Mouse (Mus musculus) hindbrain, embryonic 16.5 days (tissue): Measurements from ENCODE around the gene Iqch. TPM values are rescaled to one million over a fixed set of nuclear protein-coding genes. Genes with fewer than 3 reads are reported as not detected.

Experiments used
- ATAC-seq: fragments of 200-750 bp; cut with Nextera tagmentation; 2 replicates; pipeline ENCODE4 v1.8.0; 2017; ENCODE audit warnings: moderate TSS enrichment, moderate library complexity
- H3K27ac ChIP-seq: fragments of 300-500 bp; sonication (generic); 2 replicates; pipeline ENCODE4 v1.5.1; 2014; ENCODE audit warnings: low read depth, mild to moderate bottlenecking, control low read depth, low read length, moderate library complexity
- H3K27me3 ChIP-seq: fragments of 300-500 bp; sonication (generic); replicated peaks from 2 replicates; pipeline ENCODE4 v1.6.1; 2014; ENCODE audit warnings: low read length; ENCODE audit not compliant: control insufficient read depth, insufficient read depth
- H3K36me3 ChIP-seq: fragments of 300-500 bp; sonication (generic); 2 replicates; pipeline ENCODE4 v1.6.1; 2014; ENCODE audit warnings: mild to moderate bottlenecking, low read length, moderate library complexity, mixed read lengths; ENCODE audit not compliant: control insufficient read depth, insufficient read depth
- H3K4me1 ChIP-seq: fragments of 300-500 bp; sonication (generic); 2 replicates; pipeline ENCODE4 v1.6.1; 2014; ENCODE audit warnings: low read depth, low read length; ENCODE audit not compliant: control insufficient read depth, insufficient read depth
- H3K4me2 ChIP-seq: fragments of 300-500 bp; sonication (generic); 2 replicates; pipeline ENCODE4 v1.6.1; 2014; ENCODE audit warnings: mild to moderate bottlenecking, low read length, control low read depth, moderate library complexity
- H3K4me3 ChIP-seq: fragments of 300-500 bp; sonication (generic); 2 replicates; pipeline ENCODE4 v1.5.1; 2014; ENCODE audit warnings: mild to moderate bottlenecking, low read length, control low read depth, moderate library complexity
- H3K9ac ChIP-seq: fragments of 300-500 bp; sonication (generic); 2 replicates; pipeline ENCODE4 v1.6.1; 2014; ENCODE audit warnings: low read depth, mild to moderate bottlenecking, control low read depth, low read length, moderate library complexity
- H3K9me3 ChIP-seq: fragments of 300-500 bp; sonication (generic); 2 replicates; pipeline ENCODE4 v1.6.1; 2014; ENCODE audit warnings: mild to moderate bottlenecking, low read length, moderate library complexity; ENCODE audit not compliant: control insufficient read depth
- WGBS: fragments of 180-500 bp; shearing (Covaris S2); extraction: QIAGEN DNeasy Blood & Tissue Kit; methylation state at CpG from one replicate; pipeline ENCODE4 v1.1.7; 2014; 5-methylcytosine and 5-hydroxymethylcytosine counted together
- polyA plus RNA-seq: library from polyadenylated mRNA; unstranded; fragments of >200 nt; fragmentation: Nextera tagmentation; extraction: Ambion mirVana; gene quantifications from 2 replicates; pipeline ENCODE4 v1.2.1, GENCODE M21; 2015

Gene Iqch
- polyA plus RNA-seq, 1 experiment from 2014 or later = 0.14 TPM

DNA sequence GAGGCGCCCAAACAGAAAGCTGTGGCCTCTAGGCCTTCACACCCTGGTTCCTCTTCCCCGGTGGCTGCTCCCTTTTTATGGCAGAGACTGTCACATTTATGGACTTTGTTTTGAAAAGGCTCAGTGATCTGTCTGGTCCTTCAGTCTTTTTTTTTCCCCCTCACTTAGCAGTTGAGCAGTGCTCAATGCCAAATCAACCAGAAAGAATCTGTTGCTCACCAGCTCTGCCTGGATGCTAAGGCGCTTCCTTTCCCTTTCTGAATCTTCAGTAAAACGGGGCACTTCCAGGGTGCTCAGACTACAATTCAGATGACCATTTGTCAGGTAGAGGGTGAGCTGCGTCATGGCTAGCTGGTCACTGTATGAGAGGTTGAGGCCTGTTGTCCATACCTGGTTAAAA lies 148.0 kb downstream of the Iqch start:
- no peak for ATAC-seq
- H3K27me3 ChIP-seq = no peaks in the 10 kb centered on the region
- H3K36me3 ChIP-seq = no peaks in the 10 kb centered on the region
- H3K4me2 ChIP-seq = no peak overlapping the region
- no peak overlapping the region for H3K9ac ChIP-seq
- no peaks in the 10 kb centered on the region for H3K9me3 ChIP-seq
- 80% methylated on average over 5 of the region's 5 CpGs for WGBS
- H3K4me3 ChIP-seq = no peak overlapping the region
- no peak overlapping the region for H3K27ac ChIP-seq
- no peaks in the 10 kb centered on the region for H3K4me1 ChIP-seq

DNA sequence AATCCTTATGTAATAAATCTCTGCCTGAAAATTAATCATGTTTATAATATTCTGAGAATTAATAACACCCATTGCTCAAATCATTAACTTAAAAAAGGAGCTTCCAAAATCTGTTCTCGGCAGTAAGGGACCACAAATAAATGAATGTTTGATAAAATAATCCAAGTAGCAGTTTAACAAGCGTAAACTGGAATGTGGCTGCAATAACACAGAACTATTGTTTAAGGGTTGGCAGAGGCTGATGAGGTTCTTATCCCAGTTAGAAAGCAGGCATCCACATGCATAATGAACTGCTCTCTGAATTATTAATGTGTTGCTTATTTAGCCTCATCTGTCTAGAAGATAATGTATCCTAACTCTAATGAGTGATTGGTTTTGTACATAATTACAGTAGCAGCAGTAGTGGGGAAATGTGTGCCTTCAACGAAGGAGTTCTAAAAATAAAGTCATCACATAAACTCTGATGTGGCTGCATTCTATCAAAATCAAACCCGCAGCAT lies 151.7 kb downstream of the Iqch start:
- no peaks in the 10 kb centered on the region for H3K9me3 ChIP-seq
- H3K27me3 ChIP-seq = no peaks in the 10 kb centered on the region
- WGBS = 33% methylated on average over 4 of the region's 4 CpGs
- H3K27ac ChIP-seq = no peak overlapping the region
- H3K36me3 ChIP-seq = no peaks in the 10 kb centered on the region
- no peak overlapping the region for H3K9ac ChIP-seq
- no peak overlapping the region for H3K4me3 ChIP-seq
- ATAC-seq = no peak
- H3K4me1 ChIP-seq = no peaks in the 10 kb centered on the region
- no peak overlapping the region for H3K4me2 ChIP-seq

DNA sequence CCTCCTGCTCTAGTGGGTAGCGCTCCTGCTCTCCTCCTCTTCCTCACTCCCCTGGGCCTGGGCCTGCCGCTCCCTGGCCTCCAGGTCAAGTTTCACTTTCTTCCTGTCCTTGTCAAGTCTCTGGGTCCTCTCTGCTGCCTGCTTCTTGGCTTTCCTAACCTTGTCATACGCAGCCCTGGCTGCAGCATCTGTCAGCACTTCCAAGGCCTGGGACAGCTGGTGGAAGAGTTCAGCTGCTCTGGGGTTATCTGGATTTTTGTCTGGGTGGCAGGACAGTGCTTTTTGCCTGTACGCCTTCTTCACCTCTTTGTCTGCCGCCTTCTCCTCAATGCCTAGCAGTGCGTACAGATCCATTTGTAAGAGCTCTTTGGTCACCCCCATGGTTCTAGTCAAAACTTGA lies 158.6 kb downstream of the Iqch start:
- H3K9ac ChIP-seq = no peak overlapping the region
- H3K27ac ChIP-seq = no peak overlapping the region
- no peaks in the 10 kb centered on the region for H3K9me3 ChIP-seq
- H3K4me1 ChIP-seq = no peaks in the 10 kb centered on the region
- 77% methylated on average over 6 of the region's 6 CpGs for WGBS
- no peak for ATAC-seq
- no peaks in the 10 kb centered on the region for H3K27me3 ChIP-seq
- H3K4me3 ChIP-seq = no peak overlapping the region
- H3K4me2 ChIP-seq = no peak overlapping the region
- no peaks in the 10 kb centered on the region for H3K36me3 ChIP-seq

DNA sequence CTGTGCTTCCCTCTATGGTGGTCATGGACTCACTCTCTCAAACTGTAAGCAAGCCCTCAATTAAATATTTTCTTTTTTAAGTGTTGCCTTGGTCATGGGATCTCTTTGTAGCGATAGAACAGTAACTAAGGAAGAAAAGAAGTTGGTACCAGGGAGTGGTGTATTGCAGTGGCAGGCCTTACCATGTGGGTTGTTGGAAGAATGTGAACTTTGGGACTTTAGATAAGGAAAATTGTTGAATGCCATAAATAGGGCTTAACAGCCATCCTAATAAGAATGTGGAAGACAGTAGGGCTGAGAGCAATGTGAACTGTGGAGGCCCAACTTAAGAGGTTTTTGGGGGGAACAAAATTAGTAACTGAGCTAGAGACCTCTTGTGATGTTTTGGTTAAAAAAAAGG lies 171.6 kb downstream of the Iqch start:
- Histone ChIP-seq H3K4me2 (no peak overlapping the region), H3K36me3 (no peaks in the 10 kb centered on the region), H3K27me3 (no peaks in the 10 kb centered on the region), H3K4me3 (no peak overlapping the region), H3K9ac (no peak overlapping the region), H3K27ac (no peak overlapping the region), H3K9me3 (no peaks in the 10 kb centered on the region), H3K4me1 (no peaks in the 10 kb centered on the region)
- no peak for ATAC-seq
- 75% methylated on average over 1 of the region's 1 CpGs for WGBS

DNA sequence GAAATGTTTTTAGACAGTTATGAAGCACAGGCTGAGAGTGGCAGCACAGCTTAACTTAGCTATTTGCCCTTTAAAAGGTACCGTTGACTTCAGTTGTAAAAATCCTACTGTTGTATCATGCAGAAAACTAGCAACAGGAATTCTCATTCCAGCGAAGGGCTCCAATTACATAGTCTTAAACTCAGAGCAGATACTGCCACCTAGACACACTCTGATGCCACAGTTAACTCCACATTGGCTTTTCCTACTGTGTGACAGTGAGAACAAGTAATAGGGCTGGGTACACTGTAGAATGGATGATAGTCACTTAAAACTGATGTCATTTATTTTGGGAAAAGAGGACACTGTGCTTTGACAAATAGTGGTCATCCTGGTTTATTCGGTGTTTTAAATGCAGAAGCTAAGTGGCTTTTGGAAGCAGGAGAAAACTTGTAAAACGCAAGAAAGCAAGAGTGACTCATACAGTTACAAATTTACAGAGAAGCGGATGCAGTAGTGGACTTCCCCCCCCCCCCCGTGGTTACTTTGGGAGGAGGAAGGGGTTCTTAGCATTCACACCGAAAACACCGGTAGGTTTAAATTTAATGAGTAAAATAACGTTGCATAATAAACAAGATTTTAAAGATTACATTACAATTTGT lies 181.1 kb downstream of the Iqch start:
- H3K4me2 ChIP-seq = no peak overlapping the region
- no peaks in the 10 kb centered on the region; the same call in 1 of the 2 replicates for H3K4me1 ChIP-seq
- WGBS = 70% methylated on average over 9 of the region's 9 CpGs
- no peaks in the 10 kb centered on the region for H3K9me3 ChIP-seq
- ATAC-seq = no peak
- H3K27ac ChIP-seq = no peak overlapping the region
- H3K4me3 ChIP-seq = no peak overlapping the region
- no peak overlapping the region for H3K9ac ChIP-seq
- H3K36me3 ChIP-seq = no peaks in the 10 kb centered on the region
- no peaks in the 10 kb centered on the region for H3K27me3 ChIP-seq

DNA sequence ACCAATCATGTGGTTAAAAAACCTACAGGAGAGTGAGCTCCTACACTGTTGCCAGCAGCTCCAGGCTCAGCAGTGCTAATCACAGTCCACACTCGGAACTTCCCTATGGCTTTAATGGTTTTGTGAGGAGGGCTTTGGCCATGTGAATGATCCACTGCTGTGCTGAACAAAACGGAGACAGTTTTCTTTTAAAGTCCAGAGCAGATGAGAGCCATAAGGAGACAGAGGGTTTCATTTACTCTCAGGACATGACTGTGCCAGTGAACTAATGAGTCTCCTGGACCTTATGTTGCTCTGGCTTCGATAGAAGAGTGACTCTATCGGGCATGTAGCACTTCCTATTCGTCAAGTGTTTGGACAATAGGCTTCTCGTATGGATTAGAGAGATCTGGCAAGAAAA lies 181.9 kb downstream of the Iqch start:
- Histone ChIP-seq H3K4me2 (no peak overlapping the region), H3K4me1 (no peaks in the 10 kb centered on the region; the same call in 1 of the 2 replicates), H3K36me3 (no peaks in the 10 kb centered on the region), H3K27ac (no peak overlapping the region), H3K9me3 (no peaks in the 10 kb centered on the region), H3K27me3 (no peaks in the 10 kb centered on the region), H3K9ac (no peak overlapping the region; the same call in 1 of the 2 replicates), H3K4me3 (no peak overlapping the region)
- ATAC-seq = peak; percentile 56; the same call in 1 of the 2 replicates
- 14% methylated on average over 6 of the region's 6 CpGs for WGBS

DNA sequence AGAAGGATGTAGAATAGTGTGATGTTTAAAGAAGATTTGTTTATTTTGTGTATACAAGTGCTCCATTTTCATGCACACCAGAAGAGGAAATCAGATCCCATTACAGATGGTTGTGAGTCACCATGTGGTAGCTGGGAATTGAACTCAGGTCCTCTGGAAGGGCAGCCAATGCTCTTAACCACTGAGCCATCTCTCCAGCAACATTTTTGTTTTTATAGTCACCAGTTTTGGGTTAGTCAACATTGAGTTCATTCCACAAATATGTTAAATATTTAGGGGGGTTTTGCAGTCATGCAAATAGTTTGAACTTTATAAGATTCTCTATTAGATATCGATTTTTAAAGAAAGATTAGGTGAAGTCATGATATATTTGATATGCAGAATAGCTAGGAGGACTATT lies 202.1 kb downstream of the Iqch start:
- H3K4me2 ChIP-seq = no peak overlapping the region
- H3K27ac ChIP-seq = no peak overlapping the region
- no peaks in the 10 kb centered on the region for H3K36me3 ChIP-seq
- H3K9me3 ChIP-seq = no peaks in the 10 kb centered on the region
- WGBS = 93% methylated on average over 1 of the region's 1 CpGs
- no peak overlapping the region for H3K9ac ChIP-seq
- ATAC-seq = no peak
- no peak overlapping the region for H3K4me3 ChIP-seq
- H3K27me3 ChIP-seq = no peaks in the 10 kb centered on the region
- peaks cover 5% of the 10 kb centered on the region for H3K4me1 ChIP-seq

DNA sequence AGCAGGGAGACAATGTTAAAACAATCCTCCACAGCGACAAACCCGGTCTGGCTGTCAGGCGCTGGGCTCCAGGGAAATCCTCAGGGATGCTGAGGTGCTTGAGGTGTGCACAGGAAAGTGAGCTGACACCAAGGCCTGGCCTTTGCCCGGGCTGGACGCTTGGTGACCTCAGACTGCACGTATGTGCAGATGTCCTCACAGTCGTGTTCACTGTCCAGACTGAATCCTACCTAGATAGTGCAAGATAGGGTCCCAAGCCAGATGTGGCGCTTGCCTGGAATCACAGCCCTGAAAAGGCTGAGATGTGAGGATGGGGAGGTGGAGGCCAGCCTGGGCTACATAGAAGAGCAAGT lies 202.9 kb downstream of the Iqch start:
- Histone ChIP-seq H3K9me3 (no peaks in the 10 kb centered on the region), H3K4me1 (peaks cover 5% of the 10 kb centered on the region), H3K27ac (peak overlapping the region; percentile 88), H3K27me3 (no peaks in the 10 kb centered on the region), H3K36me3 (no peaks in the 10 kb centered on the region), H3K9ac (peak overlapping the region; percentile 91), H3K4me3 (peak overlapping the region; percentile 98), H3K4me2 (peak overlapping the region; percentile 81)
- ATAC-seq = peak; percentile 73
- WGBS = 4% methylated on average over 8 of the region's 8 CpGs

DNA sequence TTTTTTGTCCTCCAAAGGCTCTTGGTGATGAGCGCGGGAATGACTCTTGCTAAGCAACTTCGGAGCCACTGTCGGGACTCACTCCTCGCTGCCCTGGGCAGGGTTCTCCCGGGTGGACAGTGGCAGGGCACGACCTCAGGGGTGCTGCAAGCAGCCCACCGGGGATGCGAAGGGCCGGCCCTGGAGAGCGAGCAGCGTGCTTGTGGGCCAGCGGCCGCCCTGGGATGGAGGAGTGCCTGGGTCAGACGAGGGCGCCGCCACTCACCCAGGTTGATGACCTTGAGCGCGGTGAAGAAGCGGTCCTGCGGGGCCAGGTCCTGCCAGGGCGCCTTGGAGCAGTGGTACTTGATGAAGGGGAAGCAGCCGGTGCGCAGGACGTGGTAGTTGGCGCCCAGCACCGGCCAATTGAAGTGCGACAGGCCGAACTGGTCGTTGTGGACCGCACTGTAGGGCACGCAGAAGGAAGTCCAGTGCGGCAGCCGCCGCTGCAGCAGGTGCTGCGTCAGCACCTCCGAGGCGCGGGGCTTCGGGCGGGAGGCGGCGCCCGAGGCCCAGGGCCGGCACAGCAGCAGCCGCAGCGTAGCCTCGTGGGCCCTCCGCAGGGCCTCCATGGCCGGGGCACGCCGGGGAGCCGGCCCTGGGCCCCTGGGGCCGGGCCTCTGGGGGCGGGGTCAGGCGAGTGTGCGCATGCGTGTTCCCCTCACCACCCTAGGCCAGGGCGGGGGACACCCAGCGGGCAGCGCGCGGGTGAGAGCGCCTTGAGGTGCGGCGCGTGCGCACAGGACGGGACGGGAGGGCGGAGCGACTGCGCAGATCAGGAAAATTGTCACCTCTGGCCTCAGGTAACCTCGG lies 203.5 kb downstream of the Iqch start, which contains the start of gene 2300009A05Rik:
2300009A05Rik (minus strand) TSS at position 636 of the 852 bp plus-strand sequence.
- Histone ChIP-seq H3K36me3 (no peaks in the 10 kb centered on the region), H3K27ac (peak within 1 kb of the TSS; percentile 88), H3K9me3 (no peaks in the 10 kb centered on the region), H3K4me2 (peak within 1 kb of the TSS; percentile 81), H3K4me3 (peak within 1 kb of the TSS; percentile 98), H3K4me1 (peaks cover 5% of the 10 kb centered on the region), H3K27me3 (no peaks in the 10 kb centered on the region), H3K9ac (peak within 1 kb of the TSS; percentile 91)
- peak; percentile 97 for ATAC-seq
- under 1% methylated on average over 67 of the region's 74 CpGs for WGBS
